Mouse (Mus musculus) kidney, adult 18-20 months (tissue): ENCODE results near the gene Pdhx.

Experiments used
- DNase-seq: peaks from one replicate; pipeline ENCODE4 v3.0.0; 2021

The Pdhx gene

DNA sequence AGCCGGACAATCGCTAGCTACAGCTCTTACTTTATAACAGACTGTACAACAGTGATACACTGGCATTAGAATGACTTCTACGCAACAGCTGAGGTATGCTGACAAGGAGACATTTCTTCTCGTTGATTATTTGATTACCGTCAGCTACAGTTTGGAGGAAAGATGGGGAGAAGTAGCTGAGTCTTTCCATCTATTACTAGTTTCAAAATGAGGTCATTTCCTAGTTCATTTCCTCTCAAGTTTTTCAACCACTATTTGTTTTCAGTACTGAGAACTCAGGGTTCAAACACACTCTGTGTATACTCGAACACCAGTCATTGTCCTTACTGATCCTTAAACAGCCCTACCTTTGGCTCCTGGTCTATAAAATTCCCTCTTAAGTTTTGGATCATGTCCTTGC is 17.5 kb downstream of the Pdhx start:
- no peak for DNase-seq

- DNase-seq, result no peak
Observed at GRCm38 (mm10) chr2:103051937-103052893, 21.1 kb downstream of the Pdhx start.

- DNase-seq, result no peak
Observed at GRCm38 (mm10) chr2:103045286-103045685, 28.0 kb downstream of the Pdhx start.

DNA sequence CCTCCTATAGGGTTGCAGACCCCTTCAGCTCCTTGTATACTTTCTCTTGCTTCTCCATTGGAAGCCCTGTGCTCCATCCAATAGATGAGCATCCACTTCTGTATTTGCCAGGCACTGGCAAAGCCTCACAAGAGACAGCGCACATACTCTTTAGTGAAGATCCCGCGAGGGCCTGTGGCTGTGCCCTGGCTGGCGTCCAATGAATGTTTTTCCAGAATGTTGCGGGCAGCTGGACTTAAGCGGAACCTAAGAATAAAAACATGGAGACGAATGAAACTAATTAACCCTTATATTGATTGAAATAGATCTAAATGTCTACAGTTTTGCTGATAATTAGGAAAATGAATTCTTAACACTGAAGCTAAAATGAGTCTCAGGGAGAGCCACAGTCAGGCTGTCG is 32.4 kb downstream of the Pdhx start:
- DNase-seq, result no peak

- no peak for DNase-seq
Observed at GRCm38 (mm10) chr2:103037831-103038230, 35.5 kb downstream of the Pdhx start.

GRCm38 (mm10) chr2:103022728-103023127 is 50.6 kb downstream of the Pdhx start:
- DNase-seq, result no peak

- no peak for DNase-seq
Observed at GRCm38 (mm10) chr2:103020191-103020987, 52.9 kb downstream of the Pdhx start.

GRCm38 (mm10) chr2:103018817-103019494 is 54.4 kb downstream of the Pdhx start:
- no peak for DNase-seq

DNA sequence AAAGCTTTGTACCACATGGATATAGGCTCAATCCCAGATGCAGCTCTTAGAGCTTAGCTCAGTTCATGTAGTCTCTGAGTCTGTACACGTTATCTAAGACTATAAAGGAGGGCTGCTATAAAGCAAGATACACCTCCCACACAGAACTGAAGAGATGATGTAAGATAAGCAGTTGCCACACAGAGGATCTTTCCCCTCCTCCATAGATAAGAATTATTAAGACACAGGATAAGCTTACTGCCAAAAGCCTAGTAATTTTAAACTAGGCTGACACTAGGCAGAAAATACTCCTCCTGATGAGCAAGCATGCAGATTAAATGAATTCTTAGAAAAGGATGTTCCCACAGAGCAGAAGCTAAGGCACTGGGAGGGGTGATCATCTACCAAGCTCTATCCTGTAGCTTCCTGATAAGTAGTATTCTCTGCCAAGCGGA is 55.9 kb downstream of the Pdhx start:
- DNase-seq, result no peak

- DNase-seq, result no peak
Observed at GRCm38 (mm10) chr2:103016089-103016488, 57.2 kb downstream of the Pdhx start.

- DNase-seq, result no peak
Observed at GRCm38 (mm10) chr2:103012782-103013575, 60.3 kb downstream of the Pdhx start.

DNA sequence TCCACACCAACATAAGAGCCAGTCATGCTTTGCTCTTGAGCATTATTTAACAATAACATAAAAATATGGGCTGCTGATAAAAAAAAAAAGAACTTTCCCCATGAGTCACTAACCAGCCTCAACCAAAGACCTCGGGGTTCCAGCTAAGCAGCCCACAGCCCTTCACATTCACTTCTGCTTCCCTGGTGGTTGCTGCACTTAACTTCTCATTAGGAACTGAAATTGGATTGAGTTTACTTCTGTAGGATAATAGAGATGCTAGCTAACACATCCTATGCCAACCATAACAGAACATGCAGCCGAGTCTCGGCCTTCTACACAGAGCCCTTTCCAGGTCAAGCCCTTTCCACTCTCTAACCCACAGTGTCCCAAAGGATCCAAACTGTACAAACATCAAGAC is 65.1 kb downstream of the Pdhx start:
- no peak for DNase-seq

DNA sequence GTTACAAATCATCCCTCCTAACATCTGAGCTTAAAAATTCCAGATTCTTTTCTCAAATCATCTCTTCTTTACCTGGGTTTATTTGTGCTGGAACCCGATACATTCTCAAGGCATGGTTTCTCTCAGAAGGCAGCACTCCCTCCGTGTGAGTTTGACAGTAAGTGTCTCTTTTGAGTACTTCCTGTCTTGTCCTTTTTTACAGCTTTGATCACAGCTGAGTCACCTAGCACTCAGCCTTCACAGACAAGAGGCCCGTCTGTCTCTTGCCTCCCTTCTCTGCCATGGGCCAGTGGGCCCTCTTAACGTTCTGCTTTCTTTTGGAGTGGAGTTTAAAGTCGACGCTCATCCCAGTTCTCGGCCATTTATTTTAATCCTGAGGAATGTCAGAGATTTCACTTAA is 68.7 kb downstream of the Pdhx start:
- no peak for DNase-seq

DNA sequence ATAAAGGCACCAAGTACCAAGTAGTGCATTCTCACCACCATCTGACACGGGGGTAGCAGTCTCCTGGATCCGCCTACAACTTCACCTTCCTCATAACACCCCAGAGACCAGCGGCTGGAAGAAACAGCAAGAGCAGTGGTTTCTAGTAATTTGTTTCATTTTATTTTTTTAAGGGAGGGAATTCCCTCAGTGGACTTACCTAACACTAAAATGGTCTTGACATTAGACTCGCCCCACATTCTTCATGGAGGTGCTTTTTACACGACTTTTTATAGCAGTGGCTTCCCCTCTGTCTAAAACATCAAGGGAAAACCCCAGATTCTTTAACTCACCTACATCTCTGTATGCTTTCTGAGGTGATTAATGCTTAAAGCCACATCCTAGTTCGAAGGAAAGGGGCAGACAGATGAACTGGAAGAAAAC is 74.1 kb downstream of the Pdhx start:
- no peak for DNase-seq

GRCm38 (mm10) chr2:102998356-102998755 is 75.0 kb downstream of the Pdhx start:
- DNase-seq, result no peak

DNA sequence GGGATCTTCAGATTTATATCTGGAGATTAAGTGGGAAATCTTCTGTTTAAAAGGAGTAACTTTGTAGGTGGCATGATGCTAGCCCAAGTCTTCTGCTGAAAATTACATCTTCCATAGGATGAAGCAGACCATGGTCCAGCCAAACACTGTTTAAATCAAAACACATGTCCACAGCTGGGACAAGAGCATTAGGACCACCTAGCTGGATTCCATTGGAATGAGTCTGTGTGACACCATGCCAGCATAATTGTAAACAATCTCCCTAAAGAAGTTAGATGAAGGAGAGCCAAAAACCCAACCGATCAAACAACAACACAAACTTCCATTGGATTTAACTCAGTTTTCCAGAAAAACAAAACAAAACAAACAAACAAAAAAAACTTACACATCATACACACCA is 75.4 kb downstream of the Pdhx start:
- no peak for DNase-seq

- DNase-seq, result no peak
Observed at GRCm38 (mm10) chr2:102993841-102994607, 79.3 kb downstream of the Pdhx start.

- no peak for DNase-seq
Observed at GRCm38 (mm10) chr2:102992405-102992804, 80.9 kb downstream of the Pdhx start.

GRCm38 (mm10) chr2:102990301-102990702 is 83.0 kb downstream of the Pdhx start:
- no peak for DNase-seq

DNA sequence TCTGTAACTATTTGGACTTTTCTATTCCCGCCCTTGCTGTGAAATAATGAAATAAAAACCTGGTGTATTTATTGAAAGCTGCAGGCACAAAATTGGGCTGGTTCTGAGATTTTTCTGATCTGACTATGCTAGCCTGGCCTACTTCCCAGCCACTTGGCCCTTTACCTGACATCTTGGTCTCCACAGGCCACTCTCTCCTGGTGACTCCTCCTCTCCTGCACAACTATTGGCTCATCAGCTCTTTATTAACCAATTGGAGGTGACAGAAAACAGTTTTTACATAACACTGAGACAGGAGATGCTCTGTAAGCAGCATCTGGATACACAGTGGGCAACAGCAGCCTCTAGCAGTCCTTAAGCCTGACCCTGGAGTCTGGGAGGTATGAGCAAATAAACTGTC is 83.9 kb downstream of the Pdhx start:
- DNase-seq, result no peak

- DNase-seq, result no peak
Observed at GRCm38 (mm10) chr2:102987708-102988010, 85.7 kb downstream of the Pdhx start.
